Mouse (Mus musculus): ENCODE results near the gene Olfr463.

Olfr463 gene

GRCm38 (mm10) chr11:87897287-87897686 is at the start of gene Olfr463:
Gene Olfr463, minus strand, starts transcription at chr11:87897387.
- DNase-seq (ENCODE audit: low read depth, low spot score): no peak

GRCm38 (mm10) chr11:87935467-87935866 is 38.3 kb upstream of the Olfr463 start:
- DNase-seq (ENCODE audit: low read depth, low spot score): peak; percentile 85

GRCm38 (mm10) chr11:87933731-87934130 is 36.5 kb upstream of the Olfr463 start:
- DNase-seq (ENCODE audit: low read depth, low spot score): no peak

- no peak for DNase-seq (ENCODE audit: low read depth, low spot score)
These were observed 33.2 kb upstream of the Olfr463 start for GRCm38 (mm10) chr11:87930348-87930747.

- no peak for DNase-seq (ENCODE audit: low read depth, low spot score)
These were observed 23.8 kb upstream of the Olfr463 start, which contains the start of gene Olfr464 for GRCm38 (mm10) chr11:87920966-87921365. Gene Olfr464, minus strand, starts transcription at chr11:87920967.

GRCm38 (mm10) chr11:87920301-87920700 is 23.1 kb upstream of the Olfr463 start:
- no peak for DNase-seq (ENCODE audit: low read depth, low spot score)

GRCm38 (mm10) chr11:87916005-87916404 is 18.8 kb upstream of the Olfr463 start:
- DNase-seq (ENCODE audit: low read depth, low spot score): no peak

GRCm38 (mm10) chr11:87904331-87904730 is 7.1 kb upstream of the Olfr463 start:
- DNase-seq (ENCODE audit: low read depth, low spot score): no peak

- no peak for DNase-seq (ENCODE audit: low read depth, low spot score)
These were observed 5.0 kb downstream of the Olfr463 start, which contains the start of gene Olfr462 for GRCm38 (mm10) chr11:87892168-87892567. Gene Olfr462, minus strand, starts transcription at chr11:87892268.

- DNase-seq (ENCODE audit: low read depth, low spot score): no peak
These were observed 12.3 kb downstream of the Olfr463 start for GRCm38 (mm10) chr11:87884856-87885255.

- DNase-seq (ENCODE audit: low read depth, low spot score): peak; percentile 27
These were observed 13.7 kb downstream of the Olfr463 start for GRCm38 (mm10) chr11:87883493-87883892.

- no peak for DNase-seq (ENCODE audit: low read depth, low spot score)
These were observed 15.5 kb downstream of the Olfr463 start for GRCm38 (mm10) chr11:87881714-87882113.

GRCm38 (mm10) chr11:87879826-87880225 is 17.4 kb downstream of the Olfr463 start:
- DNase-seq (ENCODE audit: low read depth, low spot score): no peak

- no peak for DNase-seq (ENCODE audit: low read depth, low spot score)
These were observed 21.8 kb downstream of the Olfr463 start, which contains the start of gene Epx for GRCm38 (mm10) chr11:87875436-87875835. Gene Epx, minus strand, starts transcription at chr11:87875536.

GRCm38 (mm10) chr11:87871766-87872165 is 25.4 kb downstream of the Olfr463 start:
- DNase-seq (ENCODE audit: low read depth, low spot score): no peak

GRCm38 (mm10) chr11:87870096-87870495 is 27.1 kb downstream of the Olfr463 start:
- no peak for DNase-seq (ENCODE audit: low read depth, low spot score)

GRCm38 (mm10) chr11:87866891-87867290 is 30.3 kb downstream of the Olfr463 start:
- DNase-seq (ENCODE audit: low read depth, low spot score): peak; percentile 43

GRCm38 (mm10) chr11:87862805-87863204 is 34.4 kb downstream of the Olfr463 start:
- DNase-seq (ENCODE audit: low read depth, low spot score): no peak

- DNase-seq (ENCODE audit: low read depth, low spot score): peak; percentile 45
These were observed 36.8 kb downstream of the Olfr463 start for GRCm38 (mm10) chr11:87860426-87860825.

- no peak for DNase-seq (ENCODE audit: low read depth, low spot score)
These were observed 37.9 kb downstream of the Olfr463 start for GRCm38 (mm10) chr11:87859273-87859672.

- no peak for DNase-seq (ENCODE audit: low read depth, low spot score)
These were observed 42.6 kb downstream of the Olfr463 start for GRCm38 (mm10) chr11:87854550-87854949.

- no peak for DNase-seq (ENCODE audit: low read depth, low spot score)
These were observed 43.6 kb downstream of the Olfr463 start for GRCm38 (mm10) chr11:87853597-87853954.

GRCm38 (mm10) chr11:87852690-87853596 is 44.2 kb downstream of the Olfr463 start, which contains the start of gene Mks1:
Gene Mks1, plus strand, starts transcription at chr11:87853215.
- DNase-seq (ENCODE audit: low read depth, low spot score): peak; percentile 95
